Mouse (Mus musculus): Measurements from ENCODE around the gene Astn2.

GRCm38 (mm10) chr4:65765312-65765711, 639.1 kb downstream of the Astn2 start:
- no peak for TF ChIP-seq ZMIZ1 (IDR thresholded peaks at IDR 0.05; ENCODE audit: low read depth, low read length)
- TF ChIP-seq TCF12 (IDR thresholded peaks at IDR 0.05; ENCODE audit: low read depth, low read length): no peak

Data from MEL (cell line).